Mouse (Mus musculus) spleen, adult 2 months (tissue): ENCODE results near the gene Calhm2. TPM values are rescaled to one million over a fixed set of nuclear protein-coding genes. Genes with fewer than 3 reads are reported as not detected.

Experiments used
- DNase-seq, 2 experiments: peaks; one replicate each; pipeline versions ENCODE4 v3.0.0 to v3.0.0-alpha.2; 2012 to 2021; ENCODE audit warnings: low spot score in 2 of 2, low read depth in 1 of 2
- H3K27ac ChIP-seq: fragments of 200-500 bp; 2 replicates; pipeline ENCODE4 v1.5.1; 2012; ENCODE audit warnings: low read length, inconsistent platforms; ENCODE audit not compliant: insufficient read depth
- H3K27me3 ChIP-seq: fragments of 200-500 bp; 2 replicates; pipeline ENCODE4 v1.6.1; 2012; ENCODE audit warnings: mild to moderate bottlenecking, moderate library complexity, low read length, inconsistent platforms; ENCODE audit not compliant: control insufficient read depth, insufficient read depth
- H3K36me3 ChIP-seq: fragments of 200-500 bp; 2 replicates; pipeline ENCODE4 v1.6.1; 2012; ENCODE audit warnings: mild to moderate bottlenecking, low read length, inconsistent platforms; ENCODE audit not compliant: control insufficient read depth, insufficient read depth
- H3K4me1 ChIP-seq: fragments of 200-500 bp; 2 replicates; pipeline ENCODE4 v1.6.1; 2011; ENCODE audit warnings: inconsistent platforms; ENCODE audit not compliant: control insufficient read depth, insufficient read depth, insufficient read length
- H3K4me3 ChIP-seq: fragments of 200-500 bp; 2 replicates; pipeline ENCODE4 v1.5.1; 2011; ENCODE audit warnings: mild to moderate bottlenecking, inconsistent platforms; ENCODE audit not compliant: insufficient read depth, insufficient read length; ENCODE audit errors: extremely low read depth
- CTCF ChIP-seq: fragments of 200-500 bp; IDR thresholded peaks from 2 replicates; pipeline ENCODE4 v1.5.1; 2011; ENCODE audit warnings: mild to moderate bottlenecking, inconsistent platforms; ENCODE audit not compliant: insufficient read depth, insufficient read length, insufficient replicate concordance; ENCODE audit errors: extremely low read depth
- POLR2A ChIP-seq: fragments of 200-500 bp; IDR thresholded peaks from 2 replicates; pipeline ENCODE4 v1.6.1; 2011; ENCODE audit warnings: low read depth, low read length, inconsistent platforms
- WGBS: fragments of 180-500 bp; shearing (Covaris S2); methylation state at CpG from one replicate; pipeline ENCODE4 v1.1.7; 2018; 5-methylcytosine and 5-hydroxymethylcytosine counted together
- polyA plus RNA-seq: library from polyadenylated mRNA; depleted of rRNA; stranded (reverse); fragments of >200 nt; gene quantifications from 2 replicates; pipeline ENCODE4 v1.2.3, GENCODE M21; 2012

The Calhm2 gene
- polyA plus RNA-seq, 1 experiment = 46.0 TPM

- DNase-seq = no peak
- peaks cover 4% of the 10 kb centered on the region for H3K4me1 ChIP-seq
- H3K27ac ChIP-seq = no peak within 1 kb of the TSS
- H3K36me3 ChIP-seq = no peaks in the 10 kb centered on the region
- H3K4me3 ChIP-seq = peak within 1 kb of the TSS; percentile 50
- WGBS = under 1% methylated on average over 96 of the region's 98 CpGs
- TF ChIP-seq POLR2A (no peak), CTCF (no peak)
- H3K27me3 ChIP-seq = peaks cover 23% of the 10 kb centered on the region
Observed at GRCm38 (mm10) chr19:47178431-47179271, 40.6 kb upstream of the Calhm2 start, which contains the start of gene Neurl1a. Neurl1a (plus strand) TSS chr19:47178820.

- DNase-seq = no peak
- 34% methylated on average over 10 of the region's 10 CpGs for WGBS
- TF ChIP-seq POLR2A (no peak), CTCF (no peak)
- Histone ChIP-seq H3K27ac (no peak overlapping the region), H3K27me3 (peaks cover 23% of the 10 kb centered on the region), H3K4me1 (peaks cover 4% of the 10 kb centered on the region), H3K36me3 (no peaks in the 10 kb centered on the region), H3K4me3 (no peak overlapping the region)
Observed at GRCm38 (mm10) chr19:47178001-47178400, 39.9 kb upstream of the Calhm2 start.

GRCm38 (mm10) chr19:47176916-47177505 lies 38.9 kb upstream of the Calhm2 start:
- WGBS = 84% methylated on average over 2 of the region's 2 CpGs
- Histone ChIP-seq H3K36me3 (no peaks in the 10 kb centered on the region), H3K4me1 (peaks cover 4% of the 10 kb centered on the region), H3K27me3 (peaks cover 22% of the 10 kb centered on the region), H3K27ac (no peak overlapping the region), H3K4me3 (no peak overlapping the region)
- no peak for DNase-seq
- TF ChIP-seq POLR2A (no peak), CTCF (no peak)

GRCm38 (mm10) chr19:47175472-47175871 lies 37.4 kb upstream of the Calhm2 start:
- Histone ChIP-seq H3K36me3 (no peaks in the 10 kb centered on the region), H3K27me3 (peaks cover 22% of the 10 kb centered on the region), H3K4me3 (no peak overlapping the region), H3K27ac (no peak overlapping the region), H3K4me1 (peaks cover 4% of the 10 kb centered on the region)
- 68% methylated on average over 2 of the region's 2 CpGs for WGBS
- TF ChIP-seq CTCF = no peak
- no peak for DNase-seq

GRCm38 (mm10) chr19:47174515-47174914 lies 36.4 kb upstream of the Calhm2 start:
- Histone ChIP-seq H3K4me1 (peaks cover 4% of the 10 kb centered on the region), H3K36me3 (no peaks in the 10 kb centered on the region), H3K4me3 (no peak overlapping the region), H3K27me3 (peaks cover 15% of the 10 kb centered on the region), H3K27ac (no peak overlapping the region)
- no peak for DNase-seq
- TF ChIP-seq CTCF = peak; percentile 31; the same call in 1 of the 2 replicates
- no peak for TF ChIP-seq POLR2A
- 50% methylated on average over 3 of the region's 3 CpGs for WGBS

- H3K4me1 ChIP-seq = no peaks in the 10 kb centered on the region
- peak; percentile 55 to 84 for DNase-seq
- H3K36me3 ChIP-seq = no peaks in the 10 kb centered on the region
- no peaks in the 10 kb centered on the region for H3K27me3 ChIP-seq
- H3K4me3 ChIP-seq = no peak overlapping the region
- 18% methylated on average over 11 of the region's 11 CpGs for WGBS
- H3K27ac ChIP-seq = no peak overlapping the region
- TF ChIP-seq POLR2A (no peak), CTCF (peak; percentile 72; the same call in 1 of the 2 replicates)
Observed at GRCm38 (mm10) chr19:47168793-47169412, 30.8 kb upstream of the Calhm2 start.
